8 mouse cellular contexts compared by ENCODE assay signal in the genomic region with DNA sequence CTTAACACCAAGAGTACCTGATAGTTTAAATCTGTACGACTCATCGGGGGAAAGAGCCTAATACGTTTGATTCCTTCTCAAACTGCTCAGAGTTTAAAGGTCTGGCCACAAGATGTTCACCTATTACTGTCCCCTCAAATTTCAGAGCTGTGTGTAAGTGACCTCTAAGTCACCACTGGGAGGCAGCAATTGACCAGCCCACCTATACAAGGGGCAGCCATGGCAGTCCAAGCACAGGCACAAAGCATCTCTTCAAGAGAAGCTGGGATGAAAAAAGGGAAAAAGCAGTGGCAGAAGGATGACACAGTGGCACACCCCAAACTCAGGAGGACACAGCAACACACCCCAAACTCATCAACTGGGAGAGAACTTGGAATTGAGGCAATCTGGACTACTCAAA. TPM values are rescaled to one million over a fixed set of nuclear protein-coding genes. Genes with fewer than 3 reads are reported as not detected.
DNase-seq lines count a peak whose midpoint lies in the region; ATAC-seq and TF ChIP-seq lines count a peak whose summit lies in the region.

No protein-coding gene starts in this region.

- peak; percentile 62 for TF ChIP-seq CTCF in gastrocnemius, adult 2 months (IDR thresholded peaks at IDR 0.05)

- H3K27me3 ChIP-seq in limb, embryonic 11.5 days (ENCODE audit: control insufficient read depth, insufficient read depth, low read length), result no peaks in the 10 kb centered on the region

- no peak overlapping the region for H3K4me3 ChIP-seq in gastrocnemius, adult 2 months
- no peak overlapping the region for H3K4me3 ChIP-seq in limb, embryonic 11.5 days (ENCODE audit: low read depth, low read length)

- intact Hi-C loops in gastrocnemius, adult 2 months (cut with DNase I), result loop anchor here (2.0 kb wide), 1 partner anchor 74 kb away; no protein-coding TSS in a partner anchor

- no peaks in the 10 kb centered on the region for H3K4me1 ChIP-seq in limb, embryonic 11.5 days (ENCODE audit: control insufficient read depth, insufficient read depth, low read length)

- no peak overlapping the region for H3K4me2 ChIP-seq in limb, embryonic 11.5 days (ENCODE audit: low read depth, severe bottlenecking)

- H3K27ac ChIP-seq in gastrocnemius, adult 2 months, result no peak overlapping the region
- H3K27ac ChIP-seq in limb, embryonic 11.5 days (replicated peaks; ENCODE audit: low read depth, low read length), result no peak overlapping the region

- ATAC-seq in limb, embryonic 11.5 days (ENCODE audit: insufficient number of reproducible peaks, low FRiP score, low TSS enrichment, low read depth), result no peak
- no peak for ATAC-seq in monocyte, adult 5-6 weeks (replicated peaks; ENCODE audit: insufficient number of reproducible peaks, low FRiP score, low TSS enrichment, poor library complexity, severe bottlenecking)

- H3K9ac ChIP-seq in limb, embryonic 11.5 days (ENCODE audit: low read length), result no peak overlapping the region

- no peaks in the 10 kb centered on the region for H3K36me3 ChIP-seq in limb, embryonic 11.5 days (ENCODE audit: control insufficient read depth, insufficient read depth, low read length)

- no peaks in the 10 kb centered on the region for H3K9me3 ChIP-seq in limb, embryonic 11.5 days (ENCODE audit: control insufficient read depth, low read length)

- DNase-seq in gastrocnemius, adult 2 months, result peak; percentile 49
- no peak for DNase-seq in gastrocnemius, postnatal 4 days (ENCODE audit: low spot score in 2 of 2)
- DNase-seq in 416B (ENCODE audit: low read depth), result peak; percentile 66
- DNase-seq in embryo, embryonic 11 days, result peak; percentile 63
- DNase-seq in limb, embryonic 11.5 days (ENCODE audit: low spot score), result peak; percentile 34
- peak; percentile 30 for DNase-seq in retina, postnatal 7 days (ENCODE audit: low read depth, low spot score)
- no peak for DNase-seq in thymus, postnatal 0 days (ENCODE audit: low spot score)

- WGBS in limb, embryonic 11.5 days, result 79% methylated on average over 3 of the region's 3 CpGs

RNA-seq across cellular contexts. Expression of a gene that starts 28.1 kb away (rescaled TPM):
- total RNA-seq in gastrocnemius, adult 2 months (2021), result 10 to 100 TPM; 49.9 to 91.6 TPM
- total RNA-seq in gastrocnemius, postnatal 4 days (2021), result 10 to 100 TPM; 43.0 to 52.7 TPM
- polyA plus RNA-seq in limb, embryonic 11.5 days (2014; fragmentation: Nextera tagmentation; extraction: Ambion mirVana), result 5.4 and 5.6 TPM in 2 replicates
- polyA plus RNA-seq in thymus, postnatal 0 days (2015; fragmentation: Nextera tagmentation; extraction: Ambion mirVana), result 8.5 and 11.9 TPM in 2 replicates
- 58.5 to 87.8 TPM (median 76.6 TPM) in 3 replicates for total RNA-seq in monocyte, adult 5-6 weeks (2017)

Comparison
In these comparisons a context has a peak if more than half of its experiments do, and no peak if none do; other contexts are left out.
1. DNase-seq: peak in gastrocnemius, adult 2 months (single experiment), 416B (single experiment), embryo, embryonic 11 days (single experiment), limb, embryonic 11.5 days (single experiment) and retina, postnatal 7 days (single experiment); none in gastrocnemius, postnatal 4 days (0 of 2) and thymus, postnatal 0 days (single experiment).